Mouse (Mus musculus) heart, postnatal 10 days (tissue): Measurements from ENCODE around the gene Cfap74. TPM values are rescaled to one million over a fixed set of nuclear protein-coding genes. Genes with fewer than 3 reads are reported as not detected.

ENCODE experiments used
- DNase-seq, 2 experiments: peaks; one replicate each; pipeline ENCODE4 v3.0.0; 2021
- intact Hi-C: fragments of 180-260 bp; cut with DNase I; formaldehyde crosslinking; loops from one replicate; pipeline ENCODE4 v1.15.1; 2025
- total RNA-seq, 2 experiments: library from RNA; stranded (reverse); gene quantifications; 2 replicates each; pipeline ENCODE4 v1.2.3; 2021

Gene Cfap74
- total RNA-seq, 2 experiments from 2014 or later = 0.30 to 0.34 TPM

DNA sequence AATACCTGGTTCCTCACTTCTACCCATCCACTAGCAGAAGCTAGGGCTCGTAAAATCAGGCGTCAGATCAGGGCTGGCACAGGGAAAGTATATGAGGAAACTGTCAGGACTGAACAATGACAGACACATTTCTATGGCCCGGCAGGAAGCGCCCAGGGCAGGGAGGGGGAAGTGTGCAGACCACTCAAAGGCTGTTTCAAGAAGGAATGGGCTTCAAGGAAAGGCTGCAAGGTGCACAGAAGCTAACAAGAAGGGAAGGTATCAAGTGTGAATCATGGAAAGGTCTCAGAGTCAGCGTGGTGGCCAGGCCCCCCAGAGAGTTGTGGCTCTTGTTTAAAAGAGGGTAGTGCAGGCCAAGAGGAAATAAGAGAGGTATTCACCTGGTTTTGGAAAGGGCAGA, 81.5 kb downstream of the Cfap74 start:
- intact Hi-C loops = loop anchor here (2.0 kb wide), 1 partner anchor 74 kb away; no protein-coding TSS in a partner anchor
- peak in 1 of 2 experiments; percentile 17 for DNase-seq

DNA sequence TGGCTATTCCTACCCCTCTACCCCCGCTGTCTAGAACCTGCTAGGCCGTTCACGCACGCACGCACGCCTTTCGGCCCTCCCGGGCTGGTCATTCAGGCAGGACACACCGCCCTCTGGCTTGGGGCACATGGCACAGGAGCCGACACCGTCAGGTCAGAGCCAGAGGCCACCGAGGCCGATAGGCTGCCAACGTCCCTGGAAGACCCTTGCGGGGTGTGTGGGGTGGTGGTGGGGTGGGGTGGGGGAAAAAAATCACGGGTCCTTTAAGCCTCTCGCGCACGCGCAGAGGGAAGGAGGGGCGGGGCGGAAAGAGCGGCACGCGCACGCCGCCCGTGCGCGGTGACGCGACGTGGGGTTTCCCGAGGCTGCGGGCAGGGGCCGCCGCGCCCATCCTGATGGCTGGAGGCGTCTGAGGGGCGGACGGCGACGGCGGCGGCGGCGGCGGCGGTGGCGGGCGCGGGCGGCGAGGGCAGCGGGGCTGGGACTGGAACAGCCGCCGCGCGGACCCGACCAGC, 82.1 kb downstream of the Cfap74 start, which contains the start of gene Gnb1:
Gene Gnb1, plus strand, starts transcription at position 372 of the 515 bp plus-strand sequence.
- intact Hi-C loops = loop anchor here (2.0 kb wide), 1 partner anchor 74 kb away; no protein-coding TSS in a partner anchor

DNA sequence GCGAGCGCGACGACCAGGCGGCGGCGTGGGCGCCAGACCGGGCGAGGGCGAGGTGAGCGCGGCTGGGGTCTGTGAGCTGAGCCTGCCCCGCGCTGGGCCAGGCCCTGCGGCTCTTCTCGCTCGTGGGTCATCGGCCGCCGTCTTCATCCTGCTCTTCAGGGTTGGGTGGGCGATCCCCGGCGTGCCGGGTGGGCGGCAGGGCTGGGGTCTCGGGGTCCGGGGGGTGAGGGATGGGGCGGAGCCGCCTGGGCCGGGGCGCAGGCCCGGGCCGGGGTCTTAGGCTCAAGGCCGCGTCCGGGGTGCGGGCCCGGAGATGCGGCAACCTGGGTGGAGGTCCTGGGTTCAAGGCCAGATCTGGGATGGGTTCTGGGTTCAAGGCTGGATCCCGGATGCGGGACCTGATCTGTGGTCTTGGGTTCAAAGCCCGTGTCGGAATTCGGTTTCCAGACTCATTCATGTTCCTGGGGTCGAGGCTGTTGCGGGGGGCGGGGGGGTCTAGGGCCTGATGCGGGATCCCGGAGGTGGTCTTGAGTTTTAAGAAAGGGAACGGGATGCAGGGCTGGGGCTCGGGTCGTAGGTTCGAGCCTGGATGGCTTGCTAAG, 82.6 kb downstream of the Cfap74 start:
- intact Hi-C loops = loop anchor here (2.0 kb wide), 1 partner anchor 73 kb away; no protein-coding TSS in a partner anchor
- DNase-seq = no peak

More for the DNA sequence above, 82.1 kb downstream of the Cfap74 start, which contains the start of gene Gnb1:
- DNase-seq = peak; percentile 95 to 98

DNA sequence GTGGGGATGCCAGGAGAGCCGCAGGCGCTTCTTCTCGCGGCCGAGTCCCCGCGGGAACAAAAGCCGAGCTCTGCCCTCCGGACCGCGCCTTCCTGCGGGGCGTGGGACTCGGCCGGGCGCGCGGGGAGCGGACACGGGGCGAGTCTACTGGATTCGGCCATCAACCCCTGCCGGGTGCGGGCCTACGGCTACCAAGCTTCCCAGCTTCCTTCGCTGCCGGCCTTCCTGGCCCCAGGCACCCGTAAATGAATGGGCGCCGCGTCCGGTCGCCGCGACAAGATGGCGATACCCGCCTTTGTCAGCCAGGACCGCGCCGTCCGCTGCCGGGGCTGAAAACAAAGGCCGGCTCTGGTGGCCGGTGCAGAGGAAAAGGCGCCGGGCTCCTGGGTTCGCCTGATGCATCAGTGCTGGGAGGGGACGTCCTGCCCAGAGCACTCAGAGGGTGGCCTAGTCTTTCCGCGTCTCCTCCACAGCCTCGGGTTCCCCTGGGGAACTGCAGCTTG, 83.2 kb downstream of the Cfap74 start:
- DNase-seq = peak; percentile 69 to 74
- intact Hi-C loops = no loop called here

DNA sequence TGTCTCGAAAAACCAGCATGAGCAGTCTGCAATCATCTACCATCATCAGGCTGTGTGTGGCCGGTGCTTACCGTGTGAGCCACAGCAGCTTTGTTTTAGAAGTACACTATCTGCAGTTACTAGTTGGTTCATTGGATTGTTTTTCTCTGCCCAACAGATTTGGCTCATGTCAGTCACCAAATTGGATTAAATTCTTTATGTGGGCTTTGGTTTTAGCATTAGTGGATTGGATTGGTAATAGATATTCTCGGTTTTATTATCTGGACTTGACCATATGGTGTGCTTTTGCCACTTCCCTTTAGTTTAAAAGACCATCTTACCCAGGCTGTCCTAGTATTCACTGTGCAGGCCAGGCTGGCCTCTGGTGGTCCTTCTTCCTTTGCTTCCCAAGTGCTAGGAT, 85.9 kb downstream of the Cfap74 start:
- DNase-seq = no peak
- intact Hi-C loops = no loop called here

DNA sequence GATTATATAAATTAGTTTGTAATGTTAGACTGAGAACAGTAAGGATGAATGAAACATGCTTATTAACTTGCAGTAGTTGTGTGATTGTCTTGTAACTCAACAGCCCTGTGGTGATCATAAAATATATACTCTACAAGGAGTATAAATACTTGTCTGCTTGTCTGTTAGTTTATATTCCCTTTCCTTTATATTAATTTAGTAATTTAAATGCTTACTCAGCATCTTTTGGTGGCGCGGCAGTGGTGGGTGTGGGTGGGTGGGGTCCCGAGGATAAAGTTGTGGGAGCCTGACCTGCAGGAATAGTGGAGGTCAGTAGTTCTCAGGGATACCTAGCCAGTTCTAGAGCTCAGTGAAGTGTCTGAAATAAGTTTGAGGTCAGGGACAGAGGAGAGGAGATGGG, 89.0 kb downstream of the Cfap74 start:
- DNase-seq = no peak
- intact Hi-C loops = no loop called here

DNA sequence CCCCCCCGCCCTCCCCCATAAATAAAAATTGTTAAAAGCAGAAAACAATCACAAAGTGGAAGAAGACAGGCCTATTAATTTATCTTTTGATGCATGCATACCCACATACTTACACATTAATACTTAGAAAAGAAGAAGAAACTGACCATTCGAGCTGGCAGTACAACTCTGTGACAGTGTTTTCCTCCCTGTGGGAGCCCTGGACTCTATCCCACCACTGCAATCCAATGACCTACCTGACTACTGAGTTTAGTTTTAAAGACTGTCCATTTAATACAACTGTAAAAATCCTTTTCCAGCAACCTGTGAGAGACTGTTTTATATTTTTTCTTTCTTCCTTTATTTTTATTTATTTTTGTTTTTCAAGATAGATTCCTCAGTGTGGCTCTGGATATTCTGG, 92.1 kb downstream of the Cfap74 start:
- intact Hi-C loops = no loop called here
- no peak for DNase-seq

DNA sequence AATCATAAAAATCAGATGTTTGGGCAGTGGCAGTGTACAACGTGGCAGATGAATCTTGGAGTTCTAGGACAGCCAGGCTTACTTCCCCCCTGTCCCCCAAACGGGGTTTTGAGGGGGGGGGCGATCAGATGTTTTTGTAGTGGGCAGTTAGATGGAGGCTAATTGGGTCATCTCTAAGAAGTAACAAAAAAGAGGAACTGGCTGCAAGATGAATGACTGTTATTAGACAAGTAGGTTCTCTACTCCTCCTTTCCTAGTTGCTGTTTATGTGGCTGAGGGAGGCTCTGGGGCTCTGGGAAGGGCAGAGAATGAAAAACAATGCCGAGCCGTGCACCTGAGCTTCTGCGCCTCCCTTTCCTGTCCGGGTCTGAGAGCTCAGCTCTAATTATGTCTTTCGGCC, 96.1 kb downstream of the Cfap74 start:
- intact Hi-C loops = no loop called here
- no peak for DNase-seq

DNA sequence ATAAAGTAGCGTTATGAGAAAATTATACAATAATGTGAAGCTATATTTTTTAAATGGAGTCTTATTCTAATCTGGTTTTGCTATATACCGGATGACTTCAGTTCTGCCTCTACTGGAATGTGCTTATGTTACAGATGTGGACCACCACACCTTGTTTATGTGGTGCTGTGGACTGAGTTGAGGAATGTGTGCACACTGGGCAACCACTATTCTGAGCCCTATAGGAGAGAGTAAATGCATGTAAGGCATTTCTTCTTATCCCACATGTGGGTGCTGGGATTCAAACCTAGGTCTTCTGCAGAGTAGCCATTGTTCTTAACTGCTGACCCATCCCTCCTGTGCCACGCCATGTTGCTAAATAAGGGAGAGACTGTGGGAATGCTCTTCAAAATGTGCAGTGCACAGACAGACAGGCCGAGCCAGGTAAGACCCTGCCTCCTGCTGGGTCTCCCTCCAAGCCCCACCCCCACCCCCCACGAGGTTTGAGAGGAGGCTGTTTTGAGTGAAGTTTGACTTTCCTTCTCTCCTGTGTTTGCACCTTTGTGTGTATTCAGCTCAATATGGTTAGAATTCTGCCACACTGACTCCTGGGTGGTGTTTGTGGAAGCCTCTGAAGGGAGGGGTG, 96.8 kb downstream of the Cfap74 start:
- intact Hi-C loops = no loop called here

DNA sequence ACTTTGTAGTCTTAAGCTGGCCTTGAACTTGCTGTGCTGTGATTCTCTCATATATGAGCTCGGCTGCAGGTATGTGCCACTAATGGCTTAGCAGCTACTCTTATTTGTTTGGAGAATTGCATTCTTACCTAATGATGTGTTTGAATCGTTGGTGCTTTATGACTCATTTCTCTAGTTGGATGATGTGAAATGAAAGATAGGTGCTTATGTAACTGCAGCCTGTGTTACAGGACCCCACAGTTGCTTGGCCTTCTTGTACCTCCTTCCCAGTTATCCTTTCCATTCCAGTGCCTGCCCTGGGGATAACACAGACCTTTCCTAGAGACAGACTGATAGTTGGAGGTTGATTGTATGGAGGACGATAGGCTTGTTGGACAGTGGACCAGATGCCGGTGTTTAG, 99.6 kb downstream of the Cfap74 start:
- intact Hi-C loops = no loop called here
- no peak for DNase-seq

More for the DNA sequence above, 96.8 kb downstream of the Cfap74 start:
- DNase-seq = no peak

DNA sequence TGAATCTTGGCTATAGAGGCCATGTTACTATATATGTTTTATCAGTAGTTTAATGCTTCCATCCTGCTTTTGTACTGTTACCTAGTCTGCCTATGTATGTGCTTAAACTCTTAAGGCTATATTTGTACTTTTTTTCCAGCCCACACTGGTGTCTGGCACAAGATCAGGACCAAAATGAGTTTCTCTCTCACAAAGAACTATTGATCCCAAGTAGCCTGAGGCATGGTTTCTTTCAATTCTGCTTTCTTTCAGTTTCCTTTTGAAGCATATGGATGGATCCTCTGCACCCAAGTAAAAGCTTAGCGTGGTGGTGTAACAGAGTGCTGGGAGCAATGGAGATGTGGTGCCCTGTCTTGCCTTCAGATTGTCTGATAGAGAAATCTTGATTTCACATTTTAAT, 102.0 kb downstream of the Cfap74 start:
- no peak for DNase-seq
- intact Hi-C loops = no loop called here

DNA sequence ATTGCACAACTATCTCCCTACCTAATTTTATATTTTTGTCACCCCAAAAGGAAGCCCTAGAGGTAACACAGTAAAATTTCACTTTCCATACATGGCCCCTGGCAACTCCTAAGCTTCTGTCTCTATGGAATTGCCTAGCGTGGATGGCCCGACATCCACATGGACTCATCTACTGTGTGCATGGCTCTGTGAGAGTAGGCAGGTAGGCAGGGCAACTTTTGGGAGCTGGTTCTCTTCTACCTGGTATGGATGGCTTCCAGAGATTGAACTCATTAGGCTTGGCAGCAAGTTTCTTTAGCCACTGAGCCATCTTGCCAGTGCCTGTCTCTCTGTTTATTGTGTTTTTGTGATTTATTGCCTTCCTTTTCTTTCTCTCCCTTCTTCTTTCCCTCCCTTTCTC, 105.8 kb downstream of the Cfap74 start:
- no peak for DNase-seq
- intact Hi-C loops = no loop called here

Other genes starting within 250 kb of the Cfap74 start
- gene Ski, start 186.6 kb upstream of the Cfap74 start, total RNA-seq = 10 to 100 TPM; 89.2 to 89.6 TPM
- gene Faap20, start 159.4 kb upstream of the Cfap74 start, total RNA-seq = 10 to 100 TPM; 25.7 to 28.2 TPM
- gene Prkcz, start 47.8 kb upstream of the Cfap74 start, total RNA-seq = 1 to 10 TPM; 1.7 to 2.3 TPM
- gene Gabrd, start 11.1 kb upstream of the Cfap74 start, total RNA-seq = not detected
- gene Tmem52, start 59.9 kb downstream of the Cfap74 start, total RNA-seq = 1 to 10 TPM in 1 of 2 experiments, not detected in 1; 2.2 TPM
- 100 to 1,000 TPM; 309 to 321 TPM for gene Gnb1, start 82.2 kb downstream of the Cfap74 start, total RNA-seq
- 10 to 100 TPM; 34.8 to 42.4 TPM for gene Nadk, start 153.2 kb downstream of the Cfap74 start, total RNA-seq
- gene Slc35e2, start 192.2 kb downstream of the Cfap74 start, total RNA-seq = 10 to 100 TPM; 12.2 to 13.1 TPM
- gene Cdk11b, start 215.7 kb downstream of the Cfap74 start, total RNA-seq = 10 to 100 TPM; 28.5 to 30.1 TPM
- not detected for gene Gm10563, start 236.2 kb downstream of the Cfap74 start, total RNA-seq
- 10 to 100 TPM; 24.9 to 25.9 TPM for gene Mmp23, start 244.2 kb downstream of the Cfap74 start, total RNA-seq